Mouse (Mus musculus) thymus, postnatal 36 days (tissue): ENCODE measurements around the gene Clasp2.

Source experiments
- DNase-seq, 2 experiments: peaks; one replicate each; pipeline ENCODE4 v3.0.0; 2022; ENCODE audit warnings: mixed read lengths in 2 of 2

Clasp2 gene

DNA sequence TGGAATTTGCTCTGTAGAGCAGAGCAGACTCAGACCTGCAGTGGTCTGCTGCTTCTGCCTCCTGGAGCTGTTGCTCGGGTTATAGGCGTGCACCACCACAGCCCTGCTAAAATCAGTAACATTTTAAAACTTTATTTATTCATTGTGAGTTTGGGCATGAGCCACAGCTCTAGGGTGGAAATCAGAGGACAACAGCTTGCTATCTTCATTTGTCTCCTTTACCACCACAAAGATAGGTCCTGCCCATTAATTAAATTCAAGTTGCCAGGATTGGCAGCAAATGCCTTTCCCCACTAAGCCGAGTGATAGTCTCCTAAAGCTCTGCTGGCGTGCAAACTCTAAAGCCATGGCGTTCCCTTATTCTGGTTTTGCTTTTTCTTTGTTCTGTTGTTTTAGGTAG is 194.4 kb downstream of the Clasp2 start:
- DNase-seq, result no peak

DNA sequence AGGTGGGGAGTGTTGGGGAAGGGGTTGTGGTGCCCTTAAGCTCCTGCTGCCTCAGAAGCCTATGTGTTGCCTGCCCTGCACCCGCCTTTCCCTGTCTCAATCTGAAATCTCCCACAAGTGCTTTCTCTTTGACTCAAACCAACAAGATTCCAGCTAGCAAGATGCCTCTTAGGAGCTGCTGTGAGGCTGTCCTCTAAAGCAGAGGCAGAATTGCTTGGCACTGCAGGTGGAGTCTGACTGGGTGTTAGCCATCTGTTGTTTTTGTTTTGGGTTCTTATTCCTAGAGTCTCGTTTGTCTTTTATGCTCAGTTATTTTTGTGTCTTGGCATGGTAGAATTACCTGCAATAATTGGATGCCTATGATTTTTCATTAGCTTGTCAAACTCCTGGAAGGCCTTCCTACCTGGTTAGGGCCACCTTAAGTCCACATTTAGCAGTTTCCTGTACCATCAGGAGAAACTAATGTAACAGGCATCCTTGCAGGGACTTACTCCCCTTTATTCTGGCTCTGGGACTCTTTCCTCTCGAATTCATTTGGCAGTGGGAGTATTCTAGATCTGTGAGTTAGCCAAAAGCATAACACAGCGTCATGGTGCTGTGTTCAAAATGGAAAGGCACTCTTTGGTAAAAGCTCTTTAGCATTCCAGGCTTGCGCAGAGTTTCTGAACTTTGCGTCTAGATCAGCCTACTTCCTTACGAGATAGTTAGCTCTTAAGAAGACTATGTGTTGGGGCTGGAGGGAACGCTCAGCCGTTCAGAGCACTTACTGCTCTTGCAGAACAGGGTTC is 198.0 kb downstream of the Clasp2 start:
- DNase-seq, result no peak

DNA sequence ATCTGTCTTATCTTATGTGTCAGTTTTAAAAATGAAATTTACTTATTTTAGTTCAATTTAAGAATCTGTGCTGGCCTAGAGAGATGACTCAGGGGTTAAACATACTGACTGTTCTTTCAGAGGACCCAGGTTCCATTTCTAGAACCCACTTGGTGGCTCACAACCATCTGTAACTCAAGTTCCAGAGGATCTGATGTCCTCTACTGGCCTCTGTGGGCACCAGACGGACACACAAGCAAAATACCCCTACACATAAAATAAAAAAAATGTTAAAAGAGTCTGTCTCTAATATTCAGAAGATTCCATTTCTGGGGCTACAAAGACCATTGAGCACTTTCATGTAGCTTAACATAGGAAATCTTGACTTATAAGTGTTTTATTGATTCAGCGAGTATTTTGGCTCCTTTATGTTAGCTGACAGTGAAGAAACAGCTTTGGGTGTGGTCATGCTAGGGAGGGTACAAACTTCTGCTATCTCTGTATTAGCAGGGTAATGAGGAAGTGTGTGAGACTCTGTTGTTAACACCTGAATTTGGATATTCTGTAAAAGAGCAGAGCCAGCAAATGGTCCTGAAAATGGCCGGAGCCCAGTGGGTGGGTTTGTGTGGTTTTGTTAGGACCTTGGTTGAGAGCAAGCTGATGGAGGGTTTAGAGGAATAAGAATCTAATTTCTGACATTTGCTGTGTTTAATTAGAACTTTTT is 200.0 kb downstream of the Clasp2 start:
- DNase-seq, result no peak

DNA sequence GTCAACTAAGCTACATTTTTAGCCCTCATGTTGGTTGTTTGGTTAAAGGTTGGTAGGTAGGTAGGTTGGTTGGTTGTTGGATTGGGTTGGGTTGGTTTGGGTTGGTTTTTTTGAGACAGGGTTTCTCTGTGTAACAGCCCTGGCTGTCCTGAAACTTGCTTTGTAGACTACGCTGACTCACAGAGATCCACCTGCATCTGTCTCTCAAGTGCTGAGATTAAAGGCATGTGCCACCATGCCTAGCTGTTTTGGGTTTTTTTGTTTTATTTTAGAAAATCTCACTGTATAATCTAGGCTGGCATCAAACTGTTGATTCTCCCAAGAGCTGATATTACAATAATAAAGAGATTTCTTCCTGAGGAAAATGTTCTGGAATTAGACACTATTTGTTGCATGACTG is 202.1 kb downstream of the Clasp2 start:
- no peak for DNase-seq

DNA sequence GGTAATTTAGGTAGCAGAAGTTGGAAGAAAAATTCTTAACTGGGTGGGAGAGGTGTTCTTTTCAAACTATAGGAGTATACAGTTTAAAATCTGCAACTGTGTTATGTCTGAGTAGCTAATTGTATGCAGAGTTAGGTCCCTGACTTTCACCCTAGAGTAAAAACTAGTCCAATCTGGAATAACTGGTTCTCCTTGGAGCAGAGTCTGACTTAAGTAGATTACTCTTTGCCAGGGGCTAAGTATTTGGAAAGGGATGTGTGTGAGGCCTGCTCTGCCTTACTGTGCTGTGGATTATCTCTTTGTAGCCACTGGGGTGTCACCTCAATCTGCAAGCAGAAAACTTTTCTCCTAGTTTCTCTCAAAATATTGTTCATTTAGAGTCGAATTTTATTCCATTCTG is 205.9 kb downstream of the Clasp2 start:
- DNase-seq, result no peak

DNA sequence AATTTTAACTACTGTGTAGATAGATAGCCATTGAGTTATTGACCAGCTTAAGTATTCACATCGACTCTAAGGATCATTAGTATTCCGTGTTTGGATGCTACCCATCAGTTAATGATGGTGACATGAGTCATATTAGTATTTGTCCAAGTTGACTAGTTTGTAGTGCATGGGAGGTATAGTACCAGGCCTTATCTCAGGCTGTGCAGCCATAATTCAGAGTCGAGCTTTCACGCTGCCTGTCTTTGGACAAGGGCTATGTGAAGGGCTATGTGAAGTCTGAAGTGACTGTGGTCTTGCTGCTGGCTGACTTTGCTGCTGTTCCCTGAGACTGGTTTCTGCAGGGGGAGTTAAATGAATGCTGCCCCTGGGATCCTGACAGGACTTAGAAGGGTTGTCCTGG is 216.5 kb downstream of the Clasp2 start:
- no peak for DNase-seq

DNA sequence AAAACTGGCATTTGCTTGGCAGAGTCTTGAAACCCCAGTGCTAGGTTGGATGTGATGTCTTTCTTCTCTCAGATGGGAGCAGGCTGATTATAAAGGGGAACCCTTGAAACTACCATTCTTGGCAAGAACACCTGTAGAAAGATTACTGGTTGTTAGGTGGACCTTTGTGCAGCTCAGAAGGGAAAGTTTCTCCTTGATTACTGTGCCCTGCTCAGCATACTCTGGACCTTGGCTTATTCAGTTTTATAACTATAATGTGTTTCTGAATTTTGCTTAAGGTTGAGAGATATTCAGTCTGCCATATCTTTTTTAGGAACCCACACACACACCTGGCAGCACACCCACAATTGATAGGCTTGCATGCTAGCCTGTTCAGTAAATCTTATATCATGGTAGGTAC is 222.4 kb downstream of the Clasp2 start:
- DNase-seq, result no peak

DNA sequence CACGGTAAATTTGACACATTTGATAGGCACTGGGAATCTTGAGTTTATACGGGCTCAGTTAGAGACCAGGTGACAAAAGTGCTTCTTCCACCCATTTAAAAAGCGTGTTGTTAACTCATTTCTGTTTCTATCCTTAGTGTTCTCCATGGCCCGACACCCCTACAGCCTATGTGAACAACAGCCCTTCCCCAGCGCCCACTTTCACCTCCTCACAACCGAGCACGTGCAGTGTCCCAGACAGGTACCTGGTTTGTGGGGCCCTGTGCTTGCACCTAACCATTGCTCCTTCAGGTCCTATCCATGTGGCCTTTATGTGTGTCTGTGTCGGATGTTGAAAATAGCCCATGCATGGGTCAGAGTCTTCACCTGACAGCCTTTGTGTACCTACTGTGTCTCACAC is 223.1 kb downstream of the Clasp2 start:
- DNase-seq, result no peak

DNA sequence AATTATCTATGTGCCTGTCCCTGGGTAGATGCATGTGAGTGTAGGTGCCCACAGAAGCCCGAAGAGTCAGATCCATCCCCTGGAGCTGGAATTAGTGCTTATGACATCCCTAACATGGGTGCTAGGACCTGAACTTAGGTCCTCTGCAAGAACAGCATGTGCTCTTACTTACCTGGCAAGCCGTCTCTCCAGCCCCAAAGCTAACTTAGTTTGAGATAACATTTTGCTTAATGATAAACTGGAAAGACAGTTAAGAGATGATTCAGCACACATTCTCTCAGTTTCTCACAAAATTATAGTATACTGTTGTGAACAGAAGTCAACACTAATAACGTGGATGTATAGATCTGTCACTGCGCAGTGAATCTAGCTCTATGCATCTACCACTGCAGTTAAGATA is 225.6 kb downstream of the Clasp2 start:
- DNase-seq, result no peak

DNA sequence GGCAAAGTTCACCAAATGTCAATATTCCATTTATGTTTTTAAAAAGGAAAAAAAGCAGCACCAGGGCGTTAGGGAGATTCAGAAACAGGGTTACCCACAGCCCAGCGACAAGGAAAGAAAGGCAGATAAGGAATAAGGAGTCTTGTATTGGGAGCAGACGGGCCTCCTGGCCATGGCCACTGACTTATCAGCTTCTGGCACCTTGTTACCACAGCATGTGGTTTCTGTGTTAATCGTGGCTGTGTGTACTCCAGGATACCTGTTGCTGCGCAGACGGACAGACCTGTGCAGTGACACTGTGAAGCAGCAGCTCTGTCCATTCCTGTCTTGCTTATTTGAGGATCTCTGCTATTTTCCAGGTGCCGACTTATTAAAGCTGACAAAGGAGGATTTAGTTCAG is 227.7 kb downstream of the Clasp2 start:
- DNase-seq, result no peak
